Mouse (Mus musculus) kidney, adult 9 months (tissue): ENCODE results near the gene Klrb1c.
"Not testable (repeated sequence)": the region's sequence is repeated elsewhere in the genome, so short reads cannot be mapped to it uniquely, and the experiment has no call there.

Experiments
- DNase-seq: peaks from one replicate; pipeline ENCODE4 v3.0.0; 2022

The Klrb1c gene

GRCm38 (mm10) chr6:128754748-128755401, 34.1 kb downstream of the Klrb1c start:
- DNase-seq, result not testable (repeated sequence)

GRCm38 (mm10) chr6:128754265-128754664, 34.8 kb downstream of the Klrb1c start:
- DNase-seq, result not testable (repeated sequence)

GRCm38 (mm10) chr6:128753610-128754224, 35.3 kb downstream of the Klrb1c start:
- peak; percentile 92 for DNase-seq

- DNase-seq, result not testable (repeated sequence)
These were observed 42.0 kb downstream of the Klrb1c start for GRCm38 (mm10) chr6:128747006-128747405.

GRCm38 (mm10) chr6:128737445-128737844, 51.6 kb downstream of the Klrb1c start:
- DNase-seq, result no peak

- DNase-seq, result peak; percentile 24
These were observed 52.9 kb downstream of the Klrb1c start for GRCm38 (mm10) chr6:128736100-128736499.

DNA sequence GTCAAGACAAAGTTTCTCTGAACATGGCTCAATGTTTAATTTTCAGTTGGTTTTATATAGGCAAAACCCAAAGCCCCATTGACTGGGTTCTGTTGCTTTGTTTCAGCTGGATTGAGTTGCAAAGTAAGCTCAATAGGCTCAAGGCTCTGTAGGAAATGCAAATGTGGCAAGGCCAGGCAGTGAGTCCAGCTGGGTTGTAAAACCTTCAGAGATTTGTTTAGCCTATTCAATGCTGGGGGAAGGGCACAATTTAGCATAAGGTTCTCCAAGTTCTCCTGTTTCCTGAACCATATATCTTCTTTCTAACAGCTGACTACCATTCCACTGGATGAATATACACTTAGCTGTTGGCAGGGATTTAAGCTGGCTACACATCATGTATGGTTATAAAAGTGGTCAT, 54.1 kb downstream of the Klrb1c start:
- no peak for DNase-seq

- no peak for DNase-seq
These were observed 54.9 kb downstream of the Klrb1c start for GRCm38 (mm10) chr6:128733908-128734679.

DNA sequence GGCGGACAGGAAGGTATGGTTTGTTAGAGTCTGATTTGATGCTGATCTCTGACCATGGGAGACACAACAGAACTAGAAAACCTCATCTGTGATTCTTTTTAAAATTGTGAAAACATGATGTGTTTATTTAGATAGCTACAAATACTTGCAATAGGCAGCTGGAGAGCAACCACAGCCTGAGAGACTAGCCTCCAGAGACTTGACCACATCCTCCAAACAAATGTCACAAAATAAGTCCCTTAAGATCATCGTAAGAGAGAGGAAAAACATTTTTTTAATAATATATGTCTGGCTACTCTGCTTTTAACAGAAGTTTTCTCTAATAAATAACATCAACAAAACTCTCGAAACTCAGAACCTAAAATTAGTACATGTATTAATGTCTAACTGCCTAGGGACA, 57.0 kb downstream of the Klrb1c start:
- DNase-seq, result no peak
